Mouse (Mus musculus): Measurements from ENCODE around the gene Casq2.

DNA sequence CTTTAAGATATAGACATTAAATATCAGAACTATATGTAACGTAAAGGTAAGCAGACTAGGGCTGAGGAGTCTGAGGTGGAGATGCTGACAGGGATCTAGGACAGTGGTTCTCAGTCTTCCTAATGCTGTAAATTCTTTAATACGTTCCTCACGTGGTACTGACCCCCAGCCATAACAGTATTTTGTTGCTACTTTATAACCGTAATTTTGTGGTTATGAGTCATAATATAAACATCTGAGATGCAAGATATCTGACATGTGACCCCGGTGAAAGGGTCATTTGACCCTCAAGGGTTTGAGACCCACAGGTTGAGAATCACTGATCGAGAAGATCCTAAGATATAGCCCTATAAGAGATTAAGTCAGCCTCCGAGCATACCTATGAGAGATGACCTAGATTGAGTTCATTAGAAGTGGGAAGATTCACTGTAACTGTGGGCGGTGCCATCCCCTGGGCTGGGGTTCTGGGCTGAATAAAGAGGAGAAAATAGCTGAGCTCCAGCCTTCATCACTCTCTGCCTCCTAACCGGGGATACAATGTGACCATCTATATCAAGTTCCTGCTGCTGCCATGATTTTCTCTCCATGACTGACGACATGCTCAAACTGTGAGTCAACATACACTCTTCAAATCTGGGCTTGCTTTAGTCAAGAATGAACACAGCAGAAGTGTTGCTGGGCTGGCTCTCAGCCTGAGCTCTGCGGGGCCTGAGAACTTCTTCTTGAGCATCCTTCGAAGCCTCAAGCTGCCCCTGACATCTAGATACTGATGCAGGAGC lies 91.8 kb downstream of the Casq2 start:
- TF ChIP-seq POLR2A (IDR thresholded peaks at IDR 0.05; ENCODE audit: low read depth, low read length) (no peak), CTCF (IDR thresholded peaks at IDR 0.05; ENCODE audit: borderline replicate concordance, insufficient read depth, low read length) (no peak)

All from embryonic fibroblast, embryonic 13.5 days (primary cell).